Mouse (Mus musculus) neural tube, embryonic 12.5 days (tissue): ENCODE measurements around the gene Olfm2. TPM values are rescaled to one million over a fixed set of nuclear protein-coding genes. Genes with fewer than 3 reads are reported as not detected.
A peak's percentile ranks its signal among the peaks of the same experiment; 100 is the strongest.
"Not testable (repeated sequence)": the region's sequence is repeated elsewhere in the genome, so short reads cannot be mapped to it uniquely, and the experiment has no call there.

ENCODE experiments used
- ATAC-seq: fragments of 200-750 bp; cut with Nextera tagmentation; 2 replicates; pipeline ENCODE4 v1.8.0; 2017; ENCODE audit warnings: low read depth, mild to moderate bottlenecking, moderate TSS enrichment, moderate library complexity; ENCODE audit not compliant: low FRiP score
- H3K27ac ChIP-seq: fragments of 300-500 bp; sonication (generic); 2 replicates; pipeline ENCODE4 v1.5.1; 2016
- H3K27me3 ChIP-seq: fragments of 300-500 bp; sonication (generic); replicated peaks from 2 replicates; pipeline ENCODE4 v1.6.1; 2016; ENCODE audit warnings: mild to moderate bottlenecking
- H3K36me3 ChIP-seq: fragments of 300-500 bp; sonication (generic); 2 replicates; pipeline ENCODE4 v1.6.1; 2016; ENCODE audit warnings: mild to moderate bottlenecking
- H3K4me1 ChIP-seq: fragments of 300-500 bp; sonication (generic); 2 replicates; pipeline ENCODE4 v1.6.1; 2016
- H3K4me2 ChIP-seq: fragments of 300-500 bp; sonication (generic); replicated peaks from 2 replicates; pipeline ENCODE4 v1.6.1; 2016; ENCODE audit warnings: mild to moderate bottlenecking
- H3K4me3 ChIP-seq: fragments of 300-500 bp; sonication (generic); 2 replicates; pipeline ENCODE4 v1.5.1; 2016
- H3K9ac ChIP-seq: fragments of 300-500 bp; sonication (generic); 2 replicates; pipeline ENCODE4 v1.6.1; 2016; ENCODE audit warnings: mild to moderate bottlenecking
- H3K9me3 ChIP-seq: fragments of 300-500 bp; sonication (generic); 2 replicates; pipeline ENCODE4 v1.6.1; 2016; ENCODE audit warnings: mild to moderate bottlenecking
- WGBS: fragments of 180-500 bp; shearing (Covaris S2); methylation state at CpG from one replicate; pipeline ENCODE4 v1.1.7; 2016; 5-methylcytosine and 5-hydroxymethylcytosine counted together
- polyA plus RNA-seq: library from polyadenylated mRNA; unstranded; fragments of >200 nt; fragmentation: Nextera tagmentation; extraction: Ambion mirVana; gene quantifications from 2 replicates; pipeline ENCODE4 v1.2.1, GENCODE M21; 2016

Gene Olfm2
- polyA plus RNA-seq, 1 experiment from 2014 or later = 89.8 TPM

GRCm38 (mm10) chr9:20642101-20642895, 103.9 kb downstream of the Olfm2 start, which contains the start of gene Ubl5:
Gene Ubl5 (plus strand): TSS chr9:20642878.
- peak; percentile 87 for ATAC-seq
- H3K4me2 ChIP-seq = peak within 1 kb of the TSS; percentile 92
- WGBS = under 1% methylated on average over 51 of the region's 51 CpGs
- peaks cover 29% of the 10 kb centered on the region for H3K36me3 ChIP-seq
- H3K9me3 ChIP-seq = no peaks in the 10 kb centered on the region
- no peaks in the 10 kb centered on the region for H3K27me3 ChIP-seq
- H3K27ac ChIP-seq = peak within 1 kb of the TSS; percentile 79
- H3K4me3 ChIP-seq = peak within 1 kb of the TSS; percentile 76
- peaks cover 31% of the 10 kb centered on the region for H3K4me1 ChIP-seq
- peak within 1 kb of the TSS; percentile 83 for H3K9ac ChIP-seq

- H3K4me1 ChIP-seq = peaks cover 31% of the 10 kb centered on the region
- ATAC-seq = no peak
- H3K36me3 ChIP-seq = peaks cover 28% of the 10 kb centered on the region
- peak overlapping the region; percentile 92 for H3K4me2 ChIP-seq
- no peak overlapping the region for H3K27ac ChIP-seq
- no peaks in the 10 kb centered on the region for H3K9me3 ChIP-seq
- WGBS = 38% methylated on average over 6 of the region's 6 CpGs
- H3K4me3 ChIP-seq = peak overlapping the region; percentile 76
- no peaks in the 10 kb centered on the region for H3K27me3 ChIP-seq
- H3K9ac ChIP-seq = peak overlapping the region; percentile 83
Measured at GRCm38 (mm10) chr9:20641501-20641900, 104.6 kb downstream of the Olfm2 start.

- Histone ChIP-seq H3K27ac (no peak overlapping the region), H3K4me2 (no peak overlapping the region), H3K4me1 (peaks cover 21% of the 10 kb centered on the region), H3K9me3 (no peaks in the 10 kb centered on the region), H3K4me3 (no peak overlapping the region), H3K36me3 (peaks cover 21% of the 10 kb centered on the region), H3K27me3 (no peaks in the 10 kb centered on the region), H3K9ac (no peak overlapping the region)
- WGBS = 94% methylated on average over 4 of the region's 4 CpGs
- ATAC-seq = no peak
Measured at GRCm38 (mm10) chr9:20639486-20639885, 106.7 kb downstream of the Olfm2 start.

GRCm38 (mm10) chr9:20638552-20638951, 107.6 kb downstream of the Olfm2 start:
- WGBS = 95% methylated on average over 19 of the region's 19 CpGs
- no peak overlapping the region for H3K27ac ChIP-seq
- H3K36me3 ChIP-seq = peaks cover 21% of the 10 kb centered on the region
- no peaks in the 10 kb centered on the region for H3K27me3 ChIP-seq
- no peak overlapping the region for H3K4me2 ChIP-seq
- ATAC-seq = no peak
- H3K9ac ChIP-seq = no peak overlapping the region
- no peak overlapping the region for H3K4me3 ChIP-seq
- no peaks in the 10 kb centered on the region for H3K9me3 ChIP-seq
- peaks cover 17% of the 10 kb centered on the region for H3K4me1 ChIP-seq

- no peak for ATAC-seq
- H3K36me3 ChIP-seq = peaks cover 21% of the 10 kb centered on the region
- WGBS = 89% methylated on average over 2 of the region's 2 CpGs
Measured at GRCm38 (mm10) chr9:20636790-20637189, 109.4 kb downstream of the Olfm2 start.

GRCm38 (mm10) chr9:20636256-20636655, 109.9 kb downstream of the Olfm2 start:
- peaks cover 21% of the 10 kb centered on the region for H3K36me3 ChIP-seq
- ATAC-seq = no peak
- H3K4me3 ChIP-seq = no peak overlapping the region
- no peak overlapping the region for H3K27ac ChIP-seq
- H3K4me1 ChIP-seq = peaks cover 7% of the 10 kb centered on the region
- H3K27me3 ChIP-seq = no peaks in the 10 kb centered on the region
- H3K9me3 ChIP-seq = no peaks in the 10 kb centered on the region
- H3K9ac ChIP-seq = no peak overlapping the region
- no peak overlapping the region for H3K4me2 ChIP-seq
- 79% methylated on average over 3 of the region's 3 CpGs for WGBS

More at GRCm38 (mm10) chr9:20636790-20637189, 109.4 kb downstream of the Olfm2 start:
- Histone ChIP-seq H3K27me3 (no peaks in the 10 kb centered on the region), H3K27ac (no peak overlapping the region), H3K9ac (no peak overlapping the region), H3K4me3 (no peak overlapping the region), H3K9me3 (no peaks in the 10 kb centered on the region), H3K4me1 (peaks cover 12% of the 10 kb centered on the region), H3K4me2 (no peak overlapping the region)

GRCm38 (mm10) chr9:20635676-20636075, 110.5 kb downstream of the Olfm2 start:
- not testable (repeated sequence) for H3K9ac ChIP-seq, H3K9me3 ChIP-seq, H3K4me2 ChIP-seq, H3K27ac ChIP-seq, H3K4me3 ChIP-seq, H3K27me3 ChIP-seq, ATAC-seq, H3K4me1 ChIP-seq
- 92% methylated on average over 8 of the region's 8 CpGs for WGBS
- H3K36me3 ChIP-seq = peaks cover 21% of the 10 kb centered on the region

- Histone ChIP-seq H3K27ac (no peak overlapping the region), H3K9me3 (no peaks in the 10 kb centered on the region), H3K36me3 (no peaks in the 10 kb centered on the region; the same call in 1 of the 2 replicates), H3K9ac (no peak overlapping the region), H3K27me3 (no peaks in the 10 kb centered on the region), H3K4me2 (no peak overlapping the region), H3K4me3 (no peak overlapping the region), H3K4me1 (no peaks in the 10 kb centered on the region)
- WGBS = 93% methylated on average over 2 of the region's 2 CpGs
- no peak for ATAC-seq
Measured at GRCm38 (mm10) chr9:20631332-20631731, 114.8 kb downstream of the Olfm2 start.

Other genes with a start within 250 kb of the Olfm2 start
- gene Zfp266, start 224.9 kb downstream of the Olfm2 start, polyA plus RNA-seq = 142 and 146 TPM in 2 replicates
- 28.4 and 29.3 TPM in 2 replicates for gene Zfp846, start 165.1 kb downstream of the Olfm2 start, polyA plus RNA-seq
- 463 and 477 TPM in 2 replicates for gene Ubl5, start 103.5 kb downstream of the Olfm2 start, polyA plus RNA-seq
- gene Fbxl12, start 101.6 kb downstream of the Olfm2 start, polyA plus RNA-seq = 19.4 and 19.9 TPM in 2 replicates
- gene Pin1, start 94.3 kb downstream of the Olfm2 start, polyA plus RNA-seq = 52.8 and 56.0 TPM in 2 replicates
- gene Col5a3, start 68.7 kb upstream of the Olfm2 start, polyA plus RNA-seq = 0.47 and 0.75 TPM in 2 replicates
- gene Rdh8, start 72.2 kb upstream of the Olfm2 start, polyA plus RNA-seq = not detected in 2 replicates
- gene A230050P20Rik, start 122.3 kb upstream of the Olfm2 start, polyA plus RNA-seq = 1.4 and 1.6 TPM in 2 replicates
- gene Angptl6, start 133.4 kb upstream of the Olfm2 start, polyA plus RNA-seq = 5.8 and 6.7 TPM in 2 replicates
- 54.1 and 58.6 TPM in 2 replicates for gene Ppan, start 141.8 kb upstream of the Olfm2 start, polyA plus RNA-seq
- 301 and 309 TPM in 2 replicates for gene Eif3g, start 152.3 kb upstream of the Olfm2 start, polyA plus RNA-seq
- gene Dnmt1, start 213.5 kb upstream of the Olfm2 start, polyA plus RNA-seq = 89.4 and 92.4 TPM in 2 replicates
- 17.7 and 19.5 TPM in 2 replicates for gene S1pr2, start 230.4 kb upstream of the Olfm2 start, polyA plus RNA-seq